Mouse (Mus musculus) frontal cortex, postnatal 14 days (tissue): Measurements from ENCODE around the gene Brd3os.
A peak's percentile ranks its signal among the peaks of the same experiment; 100 is the strongest.

Experiments used
- DNase-seq, 2 experiments: peaks; one replicate each; pipeline ENCODE4 v3.0.0; 2022; ENCODE audit warnings: low spot score in 2 of 2

The Brd3os gene

DNA sequence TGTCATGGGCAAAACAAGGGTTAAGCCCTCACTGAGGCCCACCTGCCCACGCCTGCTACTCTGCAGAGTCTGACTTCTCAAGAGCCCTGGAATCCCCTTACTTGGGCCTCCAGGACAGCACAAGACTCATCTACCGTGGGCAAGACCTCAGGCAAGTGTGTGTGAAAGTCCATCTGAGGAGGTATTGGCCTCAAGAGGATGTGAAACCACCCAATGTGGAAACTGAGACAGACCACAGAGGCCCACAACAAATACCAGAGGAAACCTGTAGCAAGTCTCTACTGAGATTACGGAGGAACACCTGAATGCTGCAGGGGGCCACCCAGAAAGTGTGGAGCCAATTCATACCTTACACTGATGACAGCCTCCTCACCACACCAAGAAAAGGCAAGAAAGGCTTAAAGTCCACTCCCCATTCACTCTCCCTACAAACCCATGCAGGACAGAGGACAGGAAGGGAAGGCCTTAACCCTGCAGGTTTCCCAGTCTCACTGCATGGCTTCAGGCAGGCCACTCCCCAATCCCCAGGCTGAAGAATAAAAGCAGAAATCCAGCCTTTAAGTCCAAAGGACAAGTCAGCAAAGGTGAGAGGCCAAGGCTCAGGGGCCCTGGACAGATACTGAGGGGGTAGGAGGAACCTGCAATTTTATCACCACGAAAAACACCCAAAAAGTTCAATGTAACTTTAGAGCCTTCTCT, 27.3 kb downstream of the Brd3os start:
- DNase-seq: no peak

DNA sequence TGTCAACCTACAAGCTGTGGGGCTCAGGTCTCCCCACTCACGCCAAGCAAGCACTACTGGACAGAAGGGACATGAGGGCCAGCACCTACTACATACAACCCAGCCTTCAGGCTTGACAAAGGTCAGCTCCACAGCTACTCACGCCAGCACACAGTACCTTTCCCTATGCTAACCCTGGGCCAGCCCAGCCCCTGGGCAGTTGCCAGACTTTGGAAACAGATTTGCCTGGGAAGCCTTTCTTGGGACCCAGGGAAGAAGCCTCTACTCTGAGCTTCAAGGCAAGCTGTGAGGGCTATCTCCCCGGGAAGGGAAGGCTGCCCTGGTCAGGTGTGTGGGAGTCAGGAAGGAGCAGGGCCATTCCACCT, 27.8 kb downstream of the Brd3os start:
- no peak for DNase-seq

DNA sequence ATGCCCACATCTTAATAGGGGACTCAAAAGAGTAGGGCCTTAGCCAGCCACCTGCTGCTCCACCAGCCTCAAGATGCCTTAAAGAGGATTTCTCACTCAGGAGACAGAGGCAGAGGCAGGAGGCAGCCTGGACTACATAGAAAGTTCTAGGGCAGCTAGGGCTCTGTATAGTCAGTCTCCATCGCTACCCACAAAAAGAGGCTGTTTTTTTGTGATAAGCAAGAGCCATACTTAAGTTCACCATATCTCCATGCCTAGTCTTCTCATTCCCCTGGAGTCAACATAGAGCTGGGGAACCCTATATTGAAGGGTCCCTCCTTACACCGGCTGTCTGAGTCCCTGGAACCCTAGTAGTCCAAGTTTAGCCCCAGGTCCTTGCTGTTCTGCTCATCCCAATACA, 28.4 kb downstream of the Brd3os start:
- no peak for DNase-seq

DNA sequence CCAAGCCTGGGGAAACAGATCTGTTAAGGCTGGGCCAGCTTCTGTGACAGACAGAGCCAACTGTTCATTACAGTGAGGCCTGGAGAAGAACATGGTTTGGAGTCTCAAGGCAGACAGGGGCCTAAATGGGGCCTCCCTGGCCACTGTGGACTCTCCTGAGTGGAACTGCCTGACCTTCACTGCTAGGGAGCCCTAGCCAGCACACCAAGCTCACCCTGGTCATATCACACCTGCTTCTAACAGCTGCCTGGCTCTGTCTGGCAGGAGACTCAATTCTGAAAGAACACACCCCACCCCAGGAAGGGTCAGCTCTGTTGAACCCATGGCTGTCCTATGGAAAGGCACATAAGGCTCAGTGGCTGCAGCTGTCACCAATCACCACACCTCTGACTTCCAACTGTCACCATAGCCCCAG, 29.1 kb downstream of the Brd3os start:
- DNase-seq: no peak

DNA sequence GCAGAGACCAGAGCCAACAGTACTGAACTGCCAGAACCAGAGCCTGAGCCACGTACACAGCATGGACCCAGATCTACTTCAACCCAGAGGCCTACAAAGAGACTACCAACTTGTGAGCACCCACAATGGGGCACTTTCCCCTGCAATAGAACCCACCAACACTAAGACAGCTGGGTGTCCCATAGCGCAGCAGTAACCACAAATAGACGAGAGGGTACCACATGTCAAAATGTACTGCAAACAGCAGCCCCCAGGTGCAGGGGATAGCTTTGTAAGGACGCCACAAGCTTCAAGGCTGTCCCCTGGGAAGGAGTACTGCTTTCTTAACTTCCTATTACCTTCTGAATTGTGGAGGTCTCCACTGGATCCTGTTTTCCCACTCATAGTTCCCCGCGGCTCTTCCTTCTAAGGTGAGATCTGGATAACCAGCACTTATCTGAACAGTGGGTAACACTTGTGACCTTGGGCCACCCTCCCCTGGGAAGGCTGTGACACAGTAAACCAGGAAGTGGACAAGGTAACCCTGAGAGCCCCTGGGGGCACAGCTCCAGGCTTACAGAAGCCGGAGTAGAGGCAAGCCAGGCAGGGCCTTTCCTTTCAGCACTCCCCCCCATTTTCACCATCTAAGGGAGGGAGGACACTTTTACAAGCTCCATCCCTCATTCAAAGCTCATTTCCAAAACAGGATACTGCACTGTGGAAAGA, 31.1 kb downstream of the Brd3os start:
- no peak for DNase-seq

DNA sequence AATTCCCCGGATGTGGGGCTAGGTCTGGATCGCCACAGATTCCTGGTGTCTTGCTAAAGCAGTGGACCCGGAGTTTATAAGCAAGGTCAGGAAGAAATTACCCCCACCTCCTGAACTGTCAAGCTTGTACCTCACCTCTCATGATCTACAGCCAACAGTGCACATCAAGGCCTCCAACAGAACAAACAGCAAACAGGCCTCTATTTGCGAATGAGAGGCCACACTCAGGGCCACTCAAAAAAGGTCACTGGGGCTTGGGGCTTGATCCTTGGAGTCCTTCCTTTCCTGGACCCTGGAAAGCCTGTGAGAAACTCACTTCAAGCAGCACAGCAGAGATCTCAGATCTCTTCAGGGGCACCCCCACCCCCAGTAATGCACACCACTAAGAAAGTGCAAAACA, 31.8 kb downstream of the Brd3os start:
- DNase-seq: no peak

DNA sequence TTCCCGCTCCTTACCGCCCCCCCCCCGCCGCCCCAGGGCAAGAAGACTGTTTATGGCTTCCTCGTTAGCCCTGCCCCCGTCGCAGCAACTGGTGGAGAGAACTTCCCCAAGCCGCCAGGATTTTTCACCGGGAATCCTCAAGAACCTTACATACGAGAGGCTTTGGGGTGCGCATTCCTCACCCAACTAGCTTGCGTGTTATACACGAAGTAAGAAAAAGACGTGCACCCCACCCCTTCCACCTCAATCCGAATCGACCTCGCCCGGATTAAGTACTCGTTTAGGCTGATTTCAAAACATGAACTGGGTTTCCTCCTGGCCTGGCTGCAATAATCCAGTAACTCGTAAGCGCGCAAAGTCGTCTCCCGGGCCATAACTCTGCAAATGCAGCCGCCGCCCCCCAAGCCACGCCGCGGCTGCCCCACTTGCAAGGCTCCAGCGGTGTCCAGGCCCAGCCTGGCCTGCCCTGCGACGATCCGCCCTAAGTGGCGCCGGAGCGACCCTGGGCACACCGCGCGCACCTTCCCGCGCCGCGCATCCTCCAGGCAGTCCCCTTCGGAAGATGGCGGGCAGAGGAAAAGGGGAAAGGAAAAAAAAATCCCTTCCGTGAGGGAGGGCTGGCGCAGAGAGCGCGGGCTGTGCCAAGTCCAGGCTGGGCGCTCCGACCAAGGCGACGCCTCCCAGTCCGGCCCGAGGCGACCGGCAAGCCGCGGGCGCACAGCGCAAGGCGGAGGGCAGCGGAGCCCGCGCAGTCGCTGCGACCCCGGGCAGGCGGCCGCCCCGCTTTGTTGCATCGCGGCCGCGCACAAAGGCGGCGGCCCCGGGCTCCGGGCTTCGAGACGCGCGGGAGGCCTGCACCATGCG, 32.7 kb downstream of the Brd3os start:
- peak in 1 of 2 experiments; percentile 24 for DNase-seq

DNA sequence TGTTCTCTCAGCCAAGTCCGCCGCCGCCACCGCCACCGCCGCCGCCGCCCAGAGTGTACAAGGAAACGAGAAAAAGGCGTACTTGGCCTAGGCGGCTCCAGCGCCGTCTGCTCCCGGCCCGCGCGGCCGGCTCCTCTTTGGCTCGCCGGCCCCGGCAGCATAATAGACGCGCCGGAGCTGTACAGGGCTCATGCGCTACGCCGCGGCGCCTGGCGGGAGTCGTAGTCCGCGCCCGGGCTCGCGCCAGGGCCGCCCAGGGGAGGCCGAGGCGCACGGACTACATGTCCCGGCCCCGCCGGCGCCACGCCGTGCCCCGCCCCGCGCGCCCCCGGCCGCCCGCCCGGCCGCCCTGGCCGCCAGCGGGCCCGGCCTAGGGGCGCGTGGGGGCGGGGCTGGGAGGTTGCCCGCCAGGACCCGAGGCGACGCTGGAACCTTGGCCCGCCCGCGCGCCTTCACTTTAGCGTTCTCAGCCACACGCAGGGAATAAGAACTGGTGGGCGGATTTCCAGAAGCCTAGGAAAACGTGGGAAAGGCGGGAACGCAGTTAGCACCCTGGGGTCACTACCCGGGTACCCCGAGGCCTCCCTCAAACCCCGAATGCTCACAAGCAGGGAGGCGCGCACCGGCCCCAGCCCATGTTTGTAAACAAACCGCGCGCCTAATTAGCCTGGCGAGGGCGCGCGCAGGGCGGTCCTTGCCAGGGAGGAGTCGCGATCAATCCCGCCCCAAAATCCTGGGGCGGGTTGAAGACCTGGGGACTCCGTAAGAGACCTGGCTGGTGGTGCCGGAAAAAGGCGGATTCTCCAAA, 33.6 kb downstream of the Brd3os start:
- DNase-seq: peak; percentile 84 to 86

DNA sequence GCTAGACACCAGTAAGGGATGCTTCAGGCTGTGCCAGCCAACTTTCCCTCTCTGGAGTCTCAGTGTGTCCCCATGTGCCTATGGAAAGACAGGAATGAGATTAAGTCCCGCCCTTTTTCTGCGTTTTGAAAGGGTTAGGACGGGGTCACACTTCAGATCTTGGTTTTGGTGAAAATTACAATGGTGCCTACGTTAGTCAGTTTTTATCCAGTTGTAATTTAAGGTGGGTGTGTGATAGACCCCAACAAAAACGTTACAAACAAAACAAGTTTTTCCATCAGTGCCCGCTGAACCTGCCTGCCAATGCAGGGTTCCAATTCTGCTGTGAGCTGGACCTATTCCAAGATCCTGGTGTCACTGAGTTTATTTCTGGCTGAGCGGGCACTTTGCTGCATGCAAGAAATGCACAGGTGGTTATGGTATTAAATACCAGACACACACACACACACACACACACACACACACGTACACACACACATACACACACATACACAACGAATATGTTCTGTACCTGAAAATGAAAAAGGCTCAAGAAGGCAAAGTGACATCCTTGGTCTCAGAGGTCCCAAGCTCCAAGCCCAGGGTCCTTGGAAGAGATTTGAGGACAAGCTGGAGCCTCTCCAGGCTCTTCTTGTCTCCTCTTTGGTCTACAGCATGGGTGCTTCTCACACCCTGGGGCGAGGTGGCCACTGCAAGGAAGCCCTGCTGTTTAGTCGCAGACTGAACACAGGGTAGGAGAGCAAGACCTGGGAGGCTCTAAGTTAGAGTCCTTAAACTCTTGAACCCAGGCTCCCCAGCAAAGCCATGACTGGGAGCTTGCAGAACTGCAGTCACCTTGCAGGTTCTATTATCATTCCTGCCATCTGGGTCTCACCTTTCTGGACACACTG, 34.4 kb downstream of the Brd3os start:
- no peak for DNase-seq

DNA sequence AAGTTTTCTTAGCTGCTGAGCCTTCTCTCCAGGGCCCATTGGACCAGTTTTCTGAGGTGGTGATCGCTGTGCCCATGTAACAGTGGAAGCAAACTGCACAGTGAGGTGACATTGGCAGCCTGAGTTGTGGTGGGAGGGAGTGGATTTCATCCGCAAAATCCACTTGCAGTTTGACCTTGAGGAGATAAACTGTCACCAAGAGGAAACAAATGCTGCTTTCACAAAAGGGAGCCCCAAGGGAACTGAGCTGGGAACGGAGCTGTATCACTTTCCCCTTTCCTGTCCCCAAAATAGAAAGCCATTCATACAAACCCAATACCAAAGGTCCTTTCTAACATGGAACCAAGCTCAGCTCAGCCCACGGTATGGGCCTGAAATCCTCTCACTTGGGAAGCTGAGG, 37.7 kb downstream of the Brd3os start:
- DNase-seq: no peak

DNA sequence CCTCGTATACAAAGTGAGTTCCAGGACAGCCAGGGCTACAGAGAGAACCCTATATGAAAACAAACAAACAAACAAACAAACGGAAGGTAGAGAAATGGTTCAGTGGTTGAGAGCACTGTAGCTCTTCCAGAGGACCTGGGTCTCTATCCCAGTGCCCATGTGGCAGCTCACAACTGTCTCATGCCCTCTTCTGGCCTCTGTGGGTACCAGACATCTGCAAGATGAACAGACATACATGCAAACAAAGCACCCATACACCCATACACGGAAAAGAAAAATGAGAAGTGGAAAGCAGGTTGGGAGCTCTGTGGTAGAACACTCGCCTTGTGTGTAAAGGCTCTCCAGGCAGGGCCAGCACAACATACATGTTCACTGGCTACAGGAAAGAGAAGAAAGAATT, 38.2 kb downstream of the Brd3os start:
- no peak for DNase-seq

DNA sequence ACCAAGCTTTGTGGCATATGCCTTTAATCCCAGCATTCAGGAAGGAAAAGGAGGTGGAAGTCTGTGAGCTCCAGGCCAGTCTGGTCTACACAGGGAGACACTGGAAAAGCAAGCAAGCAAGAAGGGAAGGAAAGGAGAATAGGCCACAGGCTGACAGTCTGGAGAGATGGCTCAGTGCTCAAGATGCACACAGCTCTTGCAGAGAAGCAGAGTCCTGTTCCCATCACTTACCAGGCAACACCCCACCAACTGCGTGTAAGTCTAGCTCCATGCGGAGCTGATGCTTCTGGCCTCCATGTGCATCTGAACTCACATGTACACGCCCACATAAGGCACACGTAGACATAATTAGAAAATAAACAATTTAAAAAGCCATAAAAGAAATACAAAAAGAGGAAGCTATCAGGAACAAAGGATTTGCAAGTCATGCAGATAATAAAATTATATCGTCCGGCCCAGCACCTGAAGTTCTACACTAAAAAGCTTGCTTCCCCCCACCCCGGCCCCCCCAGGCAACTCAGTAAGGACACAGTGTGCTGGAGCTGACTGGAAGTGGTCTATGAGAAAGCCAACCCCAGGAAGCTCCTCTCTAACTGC, 40.2 kb downstream of the Brd3os start:
- no peak for DNase-seq

DNA sequence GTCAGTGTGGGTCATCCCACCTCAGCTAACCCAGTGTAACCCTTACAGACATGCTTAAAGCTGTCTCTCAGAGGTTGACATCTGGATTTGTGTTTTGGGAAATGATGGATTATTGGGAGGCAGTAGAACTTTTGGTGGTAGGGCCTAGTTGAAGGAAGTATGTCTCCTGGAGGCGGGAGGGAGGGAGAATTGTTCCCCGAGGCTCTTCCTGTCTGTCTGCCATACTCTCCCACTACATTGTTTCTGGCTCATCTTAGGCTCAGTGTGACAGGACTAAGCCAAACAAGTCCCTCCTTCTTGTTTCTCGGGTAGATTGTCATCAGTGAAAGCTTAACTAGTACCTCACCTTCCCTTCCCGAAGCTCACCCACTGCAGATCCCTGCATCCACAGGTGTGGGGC, 44.6 kb downstream of the Brd3os start:
- DNase-seq: no peak

DNA sequence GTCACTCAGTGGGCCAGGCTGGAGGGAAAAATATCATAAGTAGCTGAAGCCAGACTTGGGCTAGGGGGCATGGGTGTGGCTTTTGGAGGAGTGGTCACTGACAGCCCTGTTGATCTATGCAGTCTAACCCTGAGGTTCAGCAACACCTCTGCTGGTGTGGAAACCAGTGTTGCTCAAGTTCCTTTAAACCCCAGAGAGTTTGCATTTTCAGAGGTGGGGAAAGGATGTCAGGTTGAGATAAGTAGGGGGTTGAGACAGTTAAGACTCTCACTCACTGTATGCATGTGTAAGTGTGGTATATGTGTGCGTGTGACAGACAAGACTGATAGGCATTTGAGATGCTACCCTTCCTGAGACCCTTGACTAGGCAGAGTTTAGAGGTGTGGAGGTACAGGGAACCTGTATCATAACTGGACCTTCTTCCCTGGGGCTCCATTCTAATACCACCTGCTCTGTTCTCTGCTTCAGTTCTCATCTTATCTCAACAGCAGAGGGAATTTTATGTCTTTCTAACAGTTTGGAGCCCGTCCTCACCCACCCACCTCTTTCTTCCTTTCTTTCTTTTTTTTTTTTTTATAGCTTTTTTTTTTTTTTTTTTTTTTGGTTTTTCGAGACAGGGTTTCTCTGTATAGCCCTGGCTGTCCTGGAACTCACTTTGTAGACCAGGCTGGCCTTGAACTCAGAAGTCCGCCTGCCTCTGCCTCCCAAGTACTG, 45.4 kb downstream of the Brd3os start:
- DNase-seq: no peak

DNA sequence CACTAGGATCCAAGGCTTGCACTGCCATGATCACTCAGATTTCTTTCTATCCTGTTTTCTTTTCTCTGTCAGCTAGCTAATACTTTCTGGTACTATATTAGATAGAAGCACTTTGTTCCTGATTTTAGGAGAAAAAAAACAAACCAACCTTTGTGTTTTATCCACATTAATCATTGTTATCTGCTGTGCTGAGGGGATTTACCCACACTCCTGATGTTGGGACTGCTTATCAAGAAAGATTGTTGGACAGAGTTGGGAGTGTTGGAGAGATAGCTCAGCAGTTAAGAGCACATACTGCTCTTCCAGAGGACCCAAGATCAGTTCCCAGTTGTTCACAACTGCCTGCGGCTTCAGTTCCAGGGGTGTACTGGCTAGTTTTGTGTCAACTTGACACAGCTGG, 46.2 kb downstream of the Brd3os start:
- DNase-seq: no peak

DNA sequence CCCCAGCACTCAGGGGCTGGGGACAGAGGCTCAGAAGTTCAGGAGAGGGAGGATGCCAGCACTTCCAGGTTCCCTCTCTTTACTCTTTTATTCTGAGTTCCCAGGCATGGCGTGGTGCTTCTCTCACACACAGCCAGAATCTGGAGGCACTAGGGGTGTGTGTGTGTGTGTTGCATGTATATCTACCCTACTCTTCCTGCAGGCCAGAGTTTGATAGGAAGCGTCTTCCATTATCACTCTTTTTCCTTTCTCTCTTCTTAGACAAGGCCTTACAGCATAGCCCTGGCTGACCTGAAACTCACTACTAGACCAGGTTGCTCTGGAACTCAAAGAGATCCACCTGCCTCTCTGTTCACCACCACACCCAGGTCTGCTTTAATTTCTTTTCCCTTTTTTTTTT, 48.8 kb downstream of the Brd3os start:
- no peak for DNase-seq
